Mouse (Mus musculus): ENCODE measurements around the gene Scn11a. TPM values are rescaled to one million over a fixed set of nuclear protein-coding genes. Genes with fewer than 3 reads are reported as not detected.
A peak's percentile ranks its signal among the peaks of the same experiment; 100 is the strongest.

Gene Scn11a
- polyA plus RNA-seq, 1 experiment from 2014 or later = 0.78 TPM

GRCm38 (mm10) chr9:119792505-119792904, 32.8 kb downstream of the Scn11a start:
- Histone ChIP-seq H3K9me3 (peaks cover 7% of the 10 kb centered on the region), H3K4me3 (no peak overlapping the region), H3K27me3 (ENCODE audit: poor library complexity, severe bottlenecking) (no peaks in the 10 kb centered on the region), H3K4me1 (peaks cover 10% of the 10 kb centered on the region), H3K36me3 (replicated peaks) (peaks cover 5% of the 10 kb centered on the region), H3K27ac (0 out of 2 replicates have a peak overlapping the region, but pooled peaks have one; percentile 30)
- WGBS = 59% methylated on average over 9 of the region's 9 CpGs
- peak; percentile 27 for DNase-seq (ENCODE audit: extremely low spot score, low spot score)

- Histone ChIP-seq H3K4me1 (no peaks in the 10 kb centered on the region), H3K27ac (no peak overlapping the region), H3K27me3 (ENCODE audit: poor library complexity, severe bottlenecking) (no peaks in the 10 kb centered on the region), H3K9me3 (peaks cover 5% of the 10 kb centered on the region; the same call in 1 of the 2 replicates), H3K4me3 (no peak overlapping the region), H3K36me3 (replicated peaks) (no peaks in the 10 kb centered on the region)
- no peak for DNase-seq (ENCODE audit: extremely low spot score, low spot score)
- 80% methylated on average over 3 of the region's 3 CpGs for WGBS
Observed at GRCm38 (mm10) chr9:119780901-119781300, 44.4 kb downstream of the Scn11a start.

GRCm38 (mm10) chr9:119776661-119777060, 48.6 kb downstream of the Scn11a start:
- no peak for DNase-seq (ENCODE audit: extremely low spot score, low spot score)
- Histone ChIP-seq H3K27ac (no peak overlapping the region), H3K36me3 (replicated peaks) (no peaks in the 10 kb centered on the region), H3K4me3 (no peak overlapping the region), H3K4me1 (no peaks in the 10 kb centered on the region), H3K9me3 (0 out of 2 replicates have a peak, but pooled peaks cover 3% of the 10 kb centered on the region), H3K27me3 (ENCODE audit: poor library complexity, severe bottlenecking) (no peaks in the 10 kb centered on the region)
- 87% methylated on average over 7 of the region's 7 CpGs for WGBS

- Histone ChIP-seq H3K27me3 (ENCODE audit: poor library complexity, severe bottlenecking) (no peaks in the 10 kb centered on the region), H3K36me3 (replicated peaks) (no peaks in the 10 kb centered on the region), H3K4me1 (no peaks in the 10 kb centered on the region), H3K9me3 (no peaks in the 10 kb centered on the region), H3K27ac (no peak overlapping the region), H3K4me3 (no peak overlapping the region)
- 46% methylated on average over 7 of the region's 7 CpGs for WGBS
- no peak for DNase-seq (ENCODE audit: extremely low spot score, low spot score)
Observed at GRCm38 (mm10) chr9:119768585-119768984, 56.7 kb downstream of the Scn11a start.

GRCm38 (mm10) chr9:119760226-119760625, 65.0 kb downstream of the Scn11a start:
- no peaks in the 10 kb centered on the region for H3K36me3 ChIP-seq (replicated peaks)
- 85% methylated on average over 3 of the region's 3 CpGs for WGBS
- H3K4me3 ChIP-seq = no peak overlapping the region

GRCm38 (mm10) chr9:119759457-119759856, 65.8 kb downstream of the Scn11a start:
- 82% methylated on average over 1 of the region's 1 CpGs for WGBS
- DNase-seq (ENCODE audit: extremely low spot score, low spot score) = no peak
- H3K4me1 ChIP-seq = no peaks in the 10 kb centered on the region
- no peak overlapping the region for H3K4me3 ChIP-seq
- H3K9me3 ChIP-seq = peaks cover 10% of the 10 kb centered on the region
- H3K36me3 ChIP-seq (replicated peaks) = no peaks in the 10 kb centered on the region
- no peak overlapping the region for H3K27ac ChIP-seq
- H3K27me3 ChIP-seq (ENCODE audit: poor library complexity, severe bottlenecking) = no peaks in the 10 kb centered on the region

More at GRCm38 (mm10) chr9:119760226-119760625, 65.0 kb downstream of the Scn11a start:
- Histone ChIP-seq H3K4me1 (no peaks in the 10 kb centered on the region), H3K27ac (no peak overlapping the region), H3K9me3 (peaks cover 10% of the 10 kb centered on the region), H3K27me3 (ENCODE audit: poor library complexity, severe bottlenecking) (no peaks in the 10 kb centered on the region)
- no peak for DNase-seq (ENCODE audit: extremely low spot score, low spot score)

- Histone ChIP-seq H3K9me3 (peaks cover 5% of the 10 kb centered on the region; the same call in 1 of the 2 replicates), H3K36me3 (replicated peaks) (no peaks in the 10 kb centered on the region)
- no peak for DNase-seq (ENCODE audit: extremely low spot score, low spot score)
Observed at GRCm38 (mm10) chr9:119751507-119751906, 73.7 kb downstream of the Scn11a start.

GRCm38 (mm10) chr9:119749112-119749511, 76.1 kb downstream of the Scn11a start:
- Histone ChIP-seq H3K27me3 (ENCODE audit: poor library complexity, severe bottlenecking) (no peaks in the 10 kb centered on the region), H3K4me3 (no peak overlapping the region), H3K4me1 (peaks cover 10% of the 10 kb centered on the region), H3K9me3 (peaks cover 5% of the 10 kb centered on the region; the same call in 1 of the 2 replicates), H3K36me3 (replicated peaks) (no peaks in the 10 kb centered on the region), H3K27ac (no peak overlapping the region)
- DNase-seq (ENCODE audit: extremely low spot score, low spot score) = no peak
- 88% methylated on average over 9 of the region's 9 CpGs for WGBS

More at GRCm38 (mm10) chr9:119751507-119751906, 73.7 kb downstream of the Scn11a start:
- 15% methylated on average over 5 of the region's 5 CpGs for WGBS
- no peak overlapping the region for H3K4me3 ChIP-seq
- no peak overlapping the region for H3K27ac ChIP-seq
- no peaks in the 10 kb centered on the region for H3K27me3 ChIP-seq (ENCODE audit: poor library complexity, severe bottlenecking)
- H3K4me1 ChIP-seq = peaks cover 10% of the 10 kb centered on the region

- Histone ChIP-seq H3K36me3 (replicated peaks) (no peaks in the 10 kb centered on the region), H3K9me3 (peaks cover 5% of the 10 kb centered on the region; the same call in 1 of the 2 replicates), H3K4me3 (no peak overlapping the region), H3K4me1 (no peaks in the 10 kb centered on the region), H3K27ac (no peak overlapping the region), H3K27me3 (ENCODE audit: poor library complexity, severe bottlenecking) (no peaks in the 10 kb centered on the region)
- DNase-seq (ENCODE audit: extremely low spot score, low spot score) = no peak
- 88% methylated on average over 4 of the region's 4 CpGs for WGBS
Observed at GRCm38 (mm10) chr9:119743900-119744299, 81.4 kb downstream of the Scn11a start.

GRCm38 (mm10) chr9:119743312-119743711, 81.9 kb downstream of the Scn11a start:
- H3K9me3 ChIP-seq = peaks cover 5% of the 10 kb centered on the region; the same call in 1 of the 2 replicates
- 85% methylated on average over 3 of the region's 3 CpGs for WGBS
- DNase-seq (ENCODE audit: extremely low spot score, low spot score) = no peak

GRCm38 (mm10) chr9:119741101-119741786, 84.0 kb downstream of the Scn11a start:
- Histone ChIP-seq H3K4me3 (no peak overlapping the region), H3K27me3 (ENCODE audit: poor library complexity, severe bottlenecking) (no peaks in the 10 kb centered on the region), H3K9me3 (no peaks in the 10 kb centered on the region), H3K4me1 (no peaks in the 10 kb centered on the region), H3K27ac (no peak overlapping the region), H3K36me3 (replicated peaks) (no peaks in the 10 kb centered on the region)
- no peak for DNase-seq (ENCODE audit: extremely low spot score, low spot score)
- WGBS = 45% methylated on average over 5 of the region's 5 CpGs

More at GRCm38 (mm10) chr9:119743312-119743711, 81.9 kb downstream of the Scn11a start:
- Histone ChIP-seq H3K27me3 (ENCODE audit: poor library complexity, severe bottlenecking) (no peaks in the 10 kb centered on the region), H3K4me3 (no peak overlapping the region), H3K36me3 (replicated peaks) (no peaks in the 10 kb centered on the region), H3K4me1 (no peaks in the 10 kb centered on the region), H3K27ac (no peak overlapping the region)

- DNase-seq (ENCODE audit: extremely low spot score, low spot score) = no peak
- Histone ChIP-seq H3K36me3 (replicated peaks) (no peaks in the 10 kb centered on the region), H3K9me3 (no peaks in the 10 kb centered on the region), H3K27ac (no peak overlapping the region), H3K27me3 (ENCODE audit: poor library complexity, severe bottlenecking) (no peaks in the 10 kb centered on the region), H3K4me3 (no peak overlapping the region), H3K4me1 (peaks cover 29% of the 10 kb centered on the region)
- WGBS = 91% methylated on average over 11 of the region's 11 CpGs
Observed at GRCm38 (mm10) chr9:119728412-119729097, 96.7 kb downstream of the Scn11a start.

GRCm38 (mm10) chr9:119726990-119727389, 98.3 kb downstream of the Scn11a start:
- no peak overlapping the region for H3K4me3 ChIP-seq
- H3K27me3 ChIP-seq (ENCODE audit: poor library complexity, severe bottlenecking) = no peaks in the 10 kb centered on the region
- no peaks in the 10 kb centered on the region for H3K36me3 ChIP-seq (replicated peaks)
- H3K4me1 ChIP-seq = peaks cover 24% of the 10 kb centered on the region
- H3K27ac ChIP-seq = no peak overlapping the region
- DNase-seq (ENCODE audit: extremely low spot score, low spot score) = no peak
- 91% methylated on average over 4 of the region's 4 CpGs for WGBS
- no peaks in the 10 kb centered on the region for H3K9me3 ChIP-seq

All from forebrain, embryonic 10.5 days (tissue).